Mouse (Mus musculus) hindbrain, postnatal 0 days (tissue): Measurements from ENCODE around the gene Arid5b. TPM values are rescaled to one million over a fixed set of nuclear protein-coding genes. Genes with fewer than 3 reads are reported as not detected.

Source experiments
- ATAC-seq: fragments of 200-750 bp; cut with Nextera tagmentation; 2 replicates; pipeline ENCODE4 v1.8.0; 2017; ENCODE audit warnings: mild to moderate bottlenecking, moderate TSS enrichment, moderate library complexity
- DNase-seq: peaks from one replicate; pipeline ENCODE4 v3.0.0-alpha.2; 2015; ENCODE audit warnings: low spot score
- H3K27ac ChIP-seq: fragments of 300-500 bp; sonication (generic); 2 replicates; pipeline ENCODE4 v1.5.1; 2014; ENCODE audit warnings: mild to moderate bottlenecking
- H3K27me3 ChIP-seq: fragments of 300-500 bp; sonication (generic); 2 replicates; pipeline ENCODE4 v1.6.1; 2014; ENCODE audit warnings: low read length, mixed read lengths; ENCODE audit not compliant: insufficient read depth
- H3K36me3 ChIP-seq: fragments of 300-500 bp; sonication (generic); 2 replicates; pipeline ENCODE4 v1.6.1; 2014; ENCODE audit warnings: low read length, mixed read lengths; ENCODE audit not compliant: insufficient read depth
- H3K4me1 ChIP-seq: fragments of 300-500 bp; sonication (generic); 2 replicates; pipeline ENCODE4 v1.6.1; 2014; ENCODE audit warnings: antibody characterized with exemption, low read length, mixed read lengths; ENCODE audit not compliant: insufficient read depth
- H3K4me2 ChIP-seq: fragments of 300-500 bp; sonication (generic); 2 replicates; pipeline ENCODE4 v1.6.1; 2014; ENCODE audit warnings: low read depth, mild to moderate bottlenecking, low read length, moderate library complexity, mixed read lengths
- H3K4me3 ChIP-seq: fragments of 300-500 bp; sonication (generic); 2 replicates; pipeline ENCODE4 v1.5.1; 2014; ENCODE audit warnings: low read length
- H3K9ac ChIP-seq: fragments of 300-500 bp; sonication (generic); replicated peaks from 2 replicates; pipeline ENCODE4 v1.6.1; 2014; ENCODE audit warnings: mild to moderate bottlenecking, low read length, moderate library complexity, mixed read lengths
- H3K9me3 ChIP-seq: fragments of 300-500 bp; sonication (generic); 2 replicates; pipeline ENCODE4 v1.6.1; 2016; ENCODE audit warnings: low read length, mixed read lengths
- CTCF ChIP-seq: IDR thresholded peaks from 2 replicates; pipeline ENCODE4 v1.5.1; 2016; ENCODE audit warnings: antibody characterized with exemption, control low read depth, low read depth
- WGBS: fragments of 180-500 bp; shearing (Covaris S2); extraction: QIAGEN DNeasy Blood & Tissue Kit; methylation state at CpG from one replicate; pipeline ENCODE4 v1.1.7; 2014; 5-methylcytosine and 5-hydroxymethylcytosine counted together
- polyA plus RNA-seq: library from polyadenylated mRNA; unstranded; fragments of >200 nt; fragmentation: Nextera tagmentation; extraction: Ambion mirVana; gene quantifications from 2 replicates; pipeline ENCODE4 v1.2.1, GENCODE M21; 2015
- total RNA-seq: library from RNA; depleted of rRNA; stranded (reverse); fragments of >200 nt; gene quantifications from 2 replicates; pipeline ENCODE4 v1.2.3, GENCODE M21; 2014

The Arid5b gene
- total and polyA plus RNA-seq, 2 experiments from 2014 or later = 13.1 to 13.8 TPM

DNA sequence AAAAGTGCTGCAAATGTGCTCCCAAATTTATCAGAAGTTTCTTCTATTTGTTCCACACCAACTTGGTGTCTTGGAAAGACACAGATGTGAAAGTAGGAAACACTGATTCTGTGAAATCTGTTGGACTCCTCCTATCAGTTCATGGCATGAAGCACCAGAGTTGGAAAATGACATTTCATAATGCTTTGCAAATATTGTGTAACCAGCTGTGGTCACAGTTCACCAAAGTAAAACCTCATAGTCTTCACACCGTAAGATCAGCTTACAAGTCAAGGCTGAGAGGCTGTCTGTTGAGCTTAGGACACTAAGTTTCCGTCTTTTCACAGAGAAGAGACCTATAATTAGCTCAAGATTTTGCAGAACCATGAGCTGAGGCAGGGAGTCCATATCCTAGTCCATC, 153.6 kb downstream of the Arid5b start:
- DNase-seq (no peak), ATAC-seq (no peak)
- H3K4me3 ChIP-seq = no peak overlapping the region
- H3K9me3 ChIP-seq = no peaks in the 10 kb centered on the region
- no peak overlapping the region for H3K4me2 ChIP-seq
- no peak for TF ChIP-seq CTCF
- no peaks in the 10 kb centered on the region for H3K27me3 ChIP-seq
- H3K27ac ChIP-seq = no peak overlapping the region
- H3K4me1 ChIP-seq = peaks cover 4% of the 10 kb centered on the region; the same call in 1 of the 2 replicates
- no peaks in the 10 kb centered on the region for H3K36me3 ChIP-seq
- WGBS = 91% methylated on average over 2 of the region's 2 CpGs
- no peak overlapping the region for H3K9ac ChIP-seq

DNA sequence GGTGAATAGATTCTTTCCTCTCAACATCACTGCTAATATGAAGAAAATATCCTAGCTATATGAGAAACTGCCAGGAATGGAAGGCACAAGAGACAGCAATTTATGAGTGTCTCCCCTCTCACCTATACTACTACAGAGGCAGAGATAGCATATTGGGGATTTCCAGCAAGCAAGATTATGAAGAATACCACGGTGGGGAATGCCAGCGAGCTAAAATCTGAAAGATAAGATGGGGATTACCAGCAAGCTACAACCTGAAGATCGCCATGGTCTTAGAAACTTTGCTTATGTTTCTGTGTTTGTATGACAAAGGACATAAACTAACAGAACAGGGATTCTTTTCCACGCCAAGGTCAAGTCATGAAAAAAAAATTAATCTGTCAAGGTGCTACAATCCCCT, 155.1 kb downstream of the Arid5b start:
- WGBS = 92% methylated on average over 4 of the region's 4 CpGs
- Histone ChIP-seq H3K4me3 (no peak overlapping the region), H3K9ac (no peak overlapping the region), H3K4me2 (no peak overlapping the region), H3K4me1 (no peaks in the 10 kb centered on the region), H3K9me3 (no peaks in the 10 kb centered on the region), H3K27ac (no peak overlapping the region), H3K27me3 (no peaks in the 10 kb centered on the region), H3K36me3 (no peaks in the 10 kb centered on the region)
- ATAC-seq = no peak
- DNase-seq = no peak
- TF ChIP-seq CTCF = no peak

DNA sequence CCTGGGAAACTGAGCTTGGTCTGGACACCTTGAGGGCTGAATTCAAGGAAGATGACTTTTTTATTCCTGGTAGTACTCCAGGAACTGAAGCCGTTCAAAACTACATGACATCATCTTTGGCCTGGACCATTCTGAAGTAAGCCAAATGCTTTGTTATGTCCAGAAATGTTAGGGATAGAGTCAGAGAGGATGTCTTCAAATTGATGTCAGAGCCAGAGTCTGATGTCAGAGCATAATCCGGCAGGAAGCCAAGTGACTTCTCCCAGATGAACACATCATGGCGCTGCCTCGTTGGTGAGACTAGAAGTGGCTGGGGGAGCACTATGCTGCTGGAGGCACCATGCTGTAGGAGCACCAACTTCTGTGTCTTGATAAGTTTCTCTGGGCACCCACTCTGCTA, 156.6 kb downstream of the Arid5b start:
- DNase-seq = no peak
- Histone ChIP-seq H3K4me1 (no peaks in the 10 kb centered on the region), H3K9ac (no peak overlapping the region), H3K27ac (no peak overlapping the region), H3K27me3 (no peaks in the 10 kb centered on the region), H3K9me3 (no peaks in the 10 kb centered on the region), H3K4me3 (no peak overlapping the region), H3K36me3 (no peaks in the 10 kb centered on the region; the same call in 1 of the 2 replicates), H3K4me2 (no peak overlapping the region)
- no peak for ATAC-seq
- no peak for TF ChIP-seq CTCF
- WGBS = 80% methylated on average over 4 of the region's 4 CpGs

DNA sequence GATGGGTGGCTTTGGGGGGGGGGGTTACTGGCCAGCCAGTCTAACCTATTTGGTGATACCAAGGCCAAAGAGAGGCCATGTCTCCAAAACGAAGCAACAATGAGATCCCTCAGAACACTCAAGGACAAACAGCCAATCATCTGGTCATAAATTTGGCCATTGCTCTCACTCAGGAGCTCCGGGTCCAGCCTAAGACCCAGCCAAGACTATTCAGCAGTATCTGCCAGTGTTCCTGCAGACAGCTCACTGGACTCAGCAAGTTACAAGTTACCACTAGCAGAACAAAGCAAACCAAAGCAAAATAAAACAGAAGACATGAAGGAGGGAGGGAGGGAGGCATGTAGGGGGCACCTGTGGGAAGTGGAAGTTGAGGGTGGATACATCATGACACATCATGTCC, 157.3 kb downstream of the Arid5b start:
- Histone ChIP-seq H3K27me3 (no peaks in the 10 kb centered on the region), H3K9ac (no peak overlapping the region), H3K4me2 (no peak overlapping the region), H3K27ac (no peak overlapping the region), H3K4me1 (no peaks in the 10 kb centered on the region), H3K4me3 (no peak overlapping the region), H3K36me3 (no peaks in the 10 kb centered on the region; the same call in 1 of the 2 replicates), H3K9me3 (no peaks in the 10 kb centered on the region)
- no peak for TF ChIP-seq CTCF
- ATAC-seq (no peak), DNase-seq (no peak)
- WGBS = 96% methylated on average over 2 of the region's 2 CpGs

DNA sequence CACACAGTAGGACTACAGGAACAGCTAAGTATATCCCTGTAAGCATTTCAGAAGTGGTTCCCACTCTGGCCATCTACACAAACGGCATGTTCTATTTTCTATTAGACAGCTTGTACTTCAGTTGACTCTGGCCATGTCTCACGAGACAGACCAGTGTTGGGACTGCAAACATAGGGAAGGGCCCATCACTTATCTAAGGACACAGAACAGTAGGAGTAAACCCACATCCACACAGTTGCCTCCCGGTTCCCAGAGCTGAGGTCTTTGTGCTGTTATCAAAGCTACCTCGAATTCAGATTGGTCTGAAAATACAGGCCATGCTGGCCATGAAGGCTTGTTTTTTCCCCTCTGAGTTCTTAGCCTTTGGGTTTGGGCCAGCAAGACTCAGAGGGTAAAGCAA, 158.5 kb downstream of the Arid5b start:
- H3K4me2 ChIP-seq = no peak overlapping the region
- H3K9ac ChIP-seq = no peak overlapping the region
- WGBS = 91% methylated on average over 4 of the region's 4 CpGs
- H3K9me3 ChIP-seq = no peaks in the 10 kb centered on the region
- H3K27me3 ChIP-seq = no peaks in the 10 kb centered on the region
- no peaks in the 10 kb centered on the region for H3K4me1 ChIP-seq
- no peak for ATAC-seq
- no peak for TF ChIP-seq CTCF
- H3K36me3 ChIP-seq = no peaks in the 10 kb centered on the region; the same call in 1 of the 2 replicates
- no peak for DNase-seq
- H3K4me3 ChIP-seq = no peak overlapping the region
- no peak overlapping the region for H3K27ac ChIP-seq

- no peak overlapping the region for H3K9ac ChIP-seq
- WGBS = 72% methylated on average over 6 of the region's 6 CpGs
- DNase-seq (no peak), ATAC-seq (no peak)
- H3K4me2 ChIP-seq = no peak overlapping the region
- H3K27ac ChIP-seq = no peak overlapping the region
- no peaks in the 10 kb centered on the region; the same call in none of the 2 replicates for H3K36me3 ChIP-seq
- no peak overlapping the region for H3K4me3 ChIP-seq
- H3K27me3 ChIP-seq = no peaks in the 10 kb centered on the region
- no peaks in the 10 kb centered on the region for H3K9me3 ChIP-seq
- no peaks in the 10 kb centered on the region for H3K4me1 ChIP-seq
- TF ChIP-seq CTCF = no peak
Observed at GRCm38 (mm10) chr10:68119285-68119684, 159.3 kb downstream of the Arid5b start.

DNA sequence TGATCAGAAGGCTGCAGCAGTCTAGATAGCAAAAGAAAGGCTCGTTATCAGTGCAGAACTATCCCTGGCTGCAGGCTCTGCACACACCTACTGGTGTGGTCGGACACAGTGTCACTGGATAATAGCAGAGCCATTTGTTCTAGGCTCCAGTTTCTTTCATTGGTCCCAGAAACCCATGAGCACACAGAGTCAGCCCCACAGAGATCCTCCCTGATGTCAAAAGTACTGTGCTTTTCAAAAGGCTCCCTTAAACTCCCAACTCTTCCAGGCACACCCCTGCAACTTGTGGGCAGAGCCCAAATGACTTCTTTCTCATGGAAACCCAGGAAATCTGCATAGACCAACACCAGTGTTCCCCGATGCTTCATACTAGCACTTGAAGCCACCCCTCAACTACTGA, 163.6 kb downstream of the Arid5b start:
- Histone ChIP-seq H3K27ac (no peak overlapping the region), H3K4me1 (peaks cover 4% of the 10 kb centered on the region; the same call in 1 of the 2 replicates), H3K4me2 (no peak overlapping the region), H3K27me3 (no peaks in the 10 kb centered on the region), H3K9ac (no peak overlapping the region), H3K9me3 (no peaks in the 10 kb centered on the region), H3K4me3 (no peak overlapping the region), H3K36me3 (no peaks in the 10 kb centered on the region; the same call in none of the 2 replicates)
- DNase-seq = no peak
- 81% methylated on average over 3 of the region's 3 CpGs for WGBS
- no peak for ATAC-seq
- no peak for TF ChIP-seq CTCF
